Mouse (Mus musculus): ENCODE results near the gene Cacnb1. TPM values are rescaled to one million over a fixed set of nuclear protein-coding genes. Genes with fewer than 3 reads are reported as not detected.

Cacnb1 gene
- total RNA-seq, 4 experiments from 2014 or later = 6.2 to 8.5 (median 6.5) TPM

- no peak for DNase-seq (ENCODE audit: low spot score)
Measured at GRCm38 (mm10) chr11:97986738-97987465, 35.9 kb downstream of the Cacnb1 start.

GRCm38 (mm10) chr11:97985727-97986677 lies 36.8 kb downstream of the Cacnb1 start, which contains the start of gene Plxdc1:
Gene Plxdc1 (minus strand): TSS chr11:97986444.
- DNase-seq (ENCODE audit: low spot score) = no peak

- no peak for DNase-seq (ENCODE audit: low spot score)
Measured at GRCm38 (mm10) chr11:97983983-97984382, 38.9 kb downstream of the Cacnb1 start.

- DNase-seq (ENCODE audit: low spot score) = no peak
Measured at GRCm38 (mm10) chr11:97983506-97983905, 39.3 kb downstream of the Cacnb1 start.

- no peak for DNase-seq (ENCODE audit: low spot score)
Measured at GRCm38 (mm10) chr11:97982721-97983120, 40.1 kb downstream of the Cacnb1 start.

GRCm38 (mm10) chr11:97980531-97980966 lies 42.3 kb downstream of the Cacnb1 start:
- peak; percentile 72 for DNase-seq (ENCODE audit: low spot score)

GRCm38 (mm10) chr11:97979824-97980495 lies 42.9 kb downstream of the Cacnb1 start:
- no peak for DNase-seq (ENCODE audit: low spot score)

- no peak for DNase-seq (ENCODE audit: low spot score)
Measured at GRCm38 (mm10) chr11:97978392-97978791, 44.4 kb downstream of the Cacnb1 start.

GRCm38 (mm10) chr11:97977797-97978196 lies 45.0 kb downstream of the Cacnb1 start:
- DNase-seq (ENCODE audit: low spot score) = no peak

- no peak for DNase-seq (ENCODE audit: low spot score)
Measured at GRCm38 (mm10) chr11:97974746-97975145, 48.1 kb downstream of the Cacnb1 start.

- no peak for DNase-seq (ENCODE audit: low spot score)
Measured at GRCm38 (mm10) chr11:97974141-97974540, 48.7 kb downstream of the Cacnb1 start.

GRCm38 (mm10) chr11:97972434-97972833 lies 50.4 kb downstream of the Cacnb1 start:
- no peak for DNase-seq (ENCODE audit: low spot score)

- DNase-seq (ENCODE audit: low spot score) = peak; percentile 89
Measured at GRCm38 (mm10) chr11:97971232-97971631, 51.6 kb downstream of the Cacnb1 start.

GRCm38 (mm10) chr11:97970771-97971170 lies 52.1 kb downstream of the Cacnb1 start:
- no peak for DNase-seq (ENCODE audit: low spot score)

- DNase-seq (ENCODE audit: low spot score) = no peak
Measured at GRCm38 (mm10) chr11:97968385-97968784, 54.4 kb downstream of the Cacnb1 start.

- peak; percentile 48 for DNase-seq (ENCODE audit: low spot score)
Measured at GRCm38 (mm10) chr11:97967114-97967513, 55.7 kb downstream of the Cacnb1 start.

- no peak for DNase-seq (ENCODE audit: low spot score)
Measured at GRCm38 (mm10) chr11:97960907-97961306, 61.9 kb downstream of the Cacnb1 start.

GRCm38 (mm10) chr11:97959300-97959680 lies 63.5 kb downstream of the Cacnb1 start:
- DNase-seq (ENCODE audit: low spot score) = no peak

GRCm38 (mm10) chr11:97958641-97959299 lies 64.1 kb downstream of the Cacnb1 start:
- no peak for DNase-seq (ENCODE audit: low spot score)

GRCm38 (mm10) chr11:97956905-97957560 lies 65.8 kb downstream of the Cacnb1 start:
- no peak for DNase-seq (ENCODE audit: low spot score)

- DNase-seq (ENCODE audit: low spot score) = no peak
Measured at GRCm38 (mm10) chr11:97955915-97956314, 66.9 kb downstream of the Cacnb1 start.
